Mouse (Mus musculus): ENCODE measurements around the gene Gm10392.

GRCm38 (mm10) chr11:77467784-77468183 is 51.2 kb downstream of the Gm10392 start:
- TF ChIP-seq CTCF (conservative IDR thresholded peaks at IDR 0.05; ENCODE audit: low read length) (peak; percentile 79), POU5F1 (IDR thresholded peaks at IDR 0.05; ENCODE audit: borderline replicate concordance, low read length) (no peak)

Data from E14TG2a.4 (cell line).